Mouse (Mus musculus) MEL (cell line): ENCODE data around the gene Tmub1. TPM values are rescaled to one million over a fixed set of nuclear protein-coding genes. Genes with fewer than 3 reads are reported as not detected.
A peak's percentile ranks its signal among the peaks of the same experiment; 100 is the strongest.

Source experiments
- DNase-seq: peaks from one replicate; pipeline ENCODE4 v3.0.0; 2011; ENCODE audit warnings: low read depth, low spot score
- H3K27ac ChIP-seq: 2 replicates; pipeline ENCODE4 v1.5.1; 2012; ENCODE audit warnings: low read depth, mild to moderate bottlenecking, control low read depth, low read length, moderate library complexity; ENCODE audit not compliant: control insufficient read depth
- H3K27me3 ChIP-seq, 2 experiments: fragments of 150-350 bp in 1 of 2; sonication (generic) in 1 of 2; 2 replicates each; pipeline ENCODE4 v1.6.1; 2012; ENCODE audit warnings: low read length in 2 of 2, mild to moderate bottlenecking in 2 of 2, improper control_type of control experiment in 1 of 2, moderate library complexity in 1 of 2; ENCODE audit not compliant: insufficient read depth in 2 of 2, control insufficient read depth in 1 of 2
- H3K36me3 ChIP-seq, 2 experiments: 2 replicates each; pipeline ENCODE4 v1.6.1; 2012 to 2014; ENCODE audit warnings: low read length in 2 of 2, improper control_type of control experiment in 1 of 2, inconsistent platforms in 1 of 2, mild to moderate bottlenecking in 1 of 2; ENCODE audit not compliant: insufficient read depth in 2 of 2, control insufficient read depth in 1 of 2
- H3K4me1 ChIP-seq, 2 experiments: fragments of 150-350 bp in 1 of 2; sonication (generic) in 1 of 2; 2 replicates each; pipeline ENCODE4 v1.6.1; 2012; ENCODE audit warnings: low read length in 2 of 2, improper control_type of control experiment in 1 of 2, mild to moderate bottlenecking in 1 of 2; ENCODE audit not compliant: insufficient read depth in 2 of 2, control insufficient read depth in 1 of 2
- H3K4me3 ChIP-seq, 2 experiments: fragments of 150-350 bp in 1 of 2; sonication (generic) in 1 of 2; 2 replicates each; pipeline ENCODE4 v1.5.1; 2012; ENCODE audit warnings: low read depth in 2 of 2, low read length in 2 of 2, mild to moderate bottlenecking in 2 of 2, moderate library complexity in 2 of 2, control low read depth in 1 of 2, improper control_type of control experiment in 1 of 2; ENCODE audit not compliant: control insufficient read depth in 1 of 2, insufficient read depth in 1 of 2
- H3K79me2 ChIP-seq: 2 replicates; pipeline ENCODE4 v1.6.1; 2012; ENCODE audit warnings: mild to moderate bottlenecking, low read length, moderate library complexity; ENCODE audit not compliant: control insufficient read depth, poor library complexity, insufficient read depth
- H3K9ac ChIP-seq: 2 replicates; pipeline ENCODE4 v1.6.1; 2012; ENCODE audit warnings: low read depth, mild to moderate bottlenecking, control low read depth, low read length, moderate library complexity; ENCODE audit not compliant: control insufficient read depth, poor library complexity, severe bottlenecking
- H3K9me3 ChIP-seq: fragments of 150-350 bp; sonication (generic); replicated peaks from 2 replicates; pipeline ENCODE4 v1.6.1; 2012; ENCODE audit warnings: mild to moderate bottlenecking, low read length, improper control_type of control experiment, moderate library complexity; ENCODE audit not compliant: insufficient read depth
- BHLHE40 ChIP-seq: IDR thresholded peaks from 2 replicates; pipeline ENCODE4 v1.6.1; 2012; ENCODE audit warnings: low read depth, mild to moderate bottlenecking, inconsistent platforms, low read length, improper control_type of control experiment, borderline replicate concordance
- CHD1 ChIP-seq: IDR thresholded peaks from 2 replicates; pipeline ENCODE4 v1.6.1; 2012; ENCODE audit warnings: low read depth, mild to moderate bottlenecking, inconsistent platforms, low read length, improper control_type of control experiment
- E2F4 ChIP-seq: IDR thresholded peaks from 2 replicates; pipeline ENCODE4 v1.6.1; 2011; ENCODE audit warnings: low read depth, low read length, improper control_type of control experiment, borderline replicate concordance
- ELF1 ChIP-seq: IDR thresholded peaks from 2 replicates; pipeline ENCODE4 v1.6.1; 2014; ENCODE audit warnings: low read depth, mild to moderate bottlenecking, inconsistent platforms, low read length, improper control_type of control experiment, moderate library complexity
- ETS1 ChIP-seq: IDR thresholded peaks from 2 replicates; pipeline ENCODE4 v1.6.1; 2012; ENCODE audit warnings: low read depth, mild to moderate bottlenecking, inconsistent platforms, low read length, improper control_type of control experiment, moderate library complexity
- GATA1 ChIP-seq: IDR thresholded peaks from 2 replicates; pipeline ENCODE4 v1.6.1; 2011; ENCODE audit warnings: low read depth, low read length, improper control_type of control experiment
- HCFC1 ChIP-seq: IDR thresholded peaks from 2 replicates; pipeline ENCODE4 v1.6.1; 2012; ENCODE audit warnings: low read depth, mild to moderate bottlenecking, inconsistent platforms, low read length, improper control_type of control experiment, moderate library complexity
- KAT2A ChIP-seq: conservative IDR thresholded peaks from 2 replicates; pipeline ENCODE4 v1.6.1; 2012; ENCODE audit warnings: low read depth, low read length, improper control_type of control experiment, inconsistent platforms
- MXI1 ChIP-seq: IDR thresholded peaks from 2 replicates; pipeline ENCODE4 v1.6.1; 2011; ENCODE audit warnings: mild to moderate bottlenecking, low read depth, low read length, improper control_type of control experiment
- MYC ChIP-seq: IDR thresholded peaks from 2 replicates; pipeline ENCODE4 v1.6.1; 2011; ENCODE audit warnings: low read depth, mild to moderate bottlenecking, low read length, improper control_type of control experiment, moderate library complexity
- NELFE ChIP-seq: IDR thresholded peaks from 2 replicates; pipeline ENCODE4 v1.6.1; 2011; ENCODE audit warnings: low read depth, low read length, improper control_type of control experiment
- NRF1 ChIP-seq: IDR thresholded peaks from 2 replicates; pipeline ENCODE4 v1.6.1; 2014; ENCODE audit warnings: low read depth, mild to moderate bottlenecking, inconsistent platforms, low read length, improper control_type of control experiment, moderate library complexity; ENCODE audit not compliant: poor library complexity, insufficient read depth, severe bottlenecking
- POLR2AphosphoS2 ChIP-seq: IDR thresholded peaks from 2 replicates; pipeline ENCODE4 v1.6.1; 2011; ENCODE audit warnings: low read length, improper control_type of control experiment
- POLR2AphosphoS5 ChIP-seq: IDR thresholded peaks from 2 replicates; pipeline ENCODE4 v1.6.1; 2012; ENCODE audit warnings: low read depth, borderline replicate concordance, mild to moderate bottlenecking, inconsistent platforms, low read length, moderate library complexity, mixed read lengths
- RAD21 ChIP-seq: IDR thresholded peaks from 2 replicates; pipeline ENCODE4 v1.6.1; 2011; ENCODE audit warnings: mild to moderate bottlenecking, low read depth, low read length, improper control_type of control experiment
- SIN3A ChIP-seq: IDR thresholded peaks from 2 replicates; pipeline ENCODE4 v1.6.1; 2012; ENCODE audit warnings: low read length, improper control_type of control experiment, inconsistent platforms
- TAL1 ChIP-seq: IDR thresholded peaks from 2 replicates; pipeline ENCODE4 v1.6.1; 2012; ENCODE audit warnings: mild to moderate bottlenecking, inconsistent platforms, low read length, moderate library complexity, mixed read lengths
- TCF12 ChIP-seq: IDR thresholded peaks from 2 replicates; pipeline ENCODE4 v1.6.1; 2014; ENCODE audit warnings: low read depth, mild to moderate bottlenecking, inconsistent platforms, low read length, improper control_type of control experiment, moderate library complexity
- UBTF ChIP-seq: IDR thresholded peaks from 2 replicates; pipeline ENCODE4 v1.6.1; 2012; ENCODE audit warnings: low read depth, mild to moderate bottlenecking, inconsistent platforms, low read length, improper control_type of control experiment, moderate library complexity, borderline replicate concordance; ENCODE audit not compliant: insufficient read depth
- ZC3H11A ChIP-seq: IDR thresholded peaks from 2 replicates; pipeline ENCODE4 v1.6.1; 2012; ENCODE audit warnings: low read depth, mild to moderate bottlenecking, inconsistent platforms, low read length, improper control_type of control experiment
- ZKSCAN1 ChIP-seq: IDR thresholded peaks from 2 replicates; pipeline ENCODE4 v1.6.1; 2012; ENCODE audit warnings: low read depth, mild to moderate bottlenecking, inconsistent platforms, low read length, improper control_type of control experiment, moderate library complexity
- ZMIZ1 ChIP-seq: IDR thresholded peaks from 2 replicates; pipeline ENCODE4 v1.6.1; 2012; ENCODE audit warnings: low read depth, mild to moderate bottlenecking, inconsistent platforms, low read length, improper control_type of control experiment, moderate library complexity
- polyA plus RNA-seq, 2 experiments: library from polyadenylated mRNA; stranded (reverse) in 1 of 2; unstranded in 1 of 2; fragments of >175 nt in 1 of 2; fragments of >200 nt in 1 of 2; gene quantifications; 2 replicates each; pipeline versions ENCODE4 v1.2.1 to v1.2.4; 2012; ENCODE audit warnings: low replicate concordance in 2 of 2, low read depth in 1 of 2; ENCODE audit not compliant: insufficient read length in 2 of 2, insufficient read depth in 1 of 2, missing spikeins in 1 of 2
- total RNA-seq: library from RNA; depleted of rRNA; stranded (reverse); fragments of 300-350 nt; gene quantifications from 2 replicates; pipeline ENCODE4 v1.2.3, GENCODE M21; 2012

Gene Tmub1
- total and polyA plus RNA-seq, 3 experiments: 17.8 to 36.0 TPM; not detected in 1

- no peaks in the 10 kb centered on the region for H3K27me3 ChIP-seq
- no peaks in the 10 kb centered on the region for H3K79me2 ChIP-seq
- peaks cover 15 to 20% of the 10 kb centered on the region in 2 experiments for H3K4me1 ChIP-seq
- H3K36me3 ChIP-seq: peaks cover 0 to 18% of the 10 kb centered on the region in 2 experiments; a peak in 3 of 4 replicates
- H3K4me3 ChIP-seq: no peak overlapping the region
- TF ChIP-seq POLR2AphosphoS2 (no peak), ZMIZ1 (no peak), UBTF (no peak), GATA1 (no peak), TAL1 (no peak), HCFC1 (no peak), ZKSCAN1 (no peak), E2F4 (no peak), BHLHE40 (0 out of 2 replicates have a peak, but pooled peaks have one; percentile 8), TCF12 (0 out of 2 replicates have a peak, but pooled peaks have one; percentile 4), NELFE (no peak), ELF1 (no peak), KAT2A (no peak), MYC (0 out of 2 replicates have a peak, but pooled peaks have one; percentile 15), ETS1 (no peak), POLR2AphosphoS5 (no peak), ZC3H11A (no peak), NRF1 (no peak), MXI1 (no peak; the same call in 1 of the 2 replicates), SIN3A (0 out of 2 replicates have a peak, but pooled peaks have one; percentile 32), RAD21 (no peak), CHD1 (no peak)
- TF ChIP-seq, all 39 proteins: peak for 4
- DNase-seq: peak; percentile 63
- no peaks in the 10 kb centered on the region for H3K9me3 ChIP-seq
- H3K9ac ChIP-seq: no peak overlapping the region
- H3K27ac ChIP-seq: peak overlapping the region; percentile 40
Observed at GRCm38 (mm10) chr5:24405389-24405876, 42.2 kb downstream of the Tmub1 start.
